14 mouse cellular contexts compared by ENCODE assay signal in genomic region chr7:79679186-79679585, GRCm38 (mm10). TPM values are rescaled to one million over a fixed set of nuclear protein-coding genes. Genes with fewer than 3 reads are reported as not detected.
DNase-seq lines count a peak whose midpoint lies in the region; ATAC-seq and TF ChIP-seq lines count a peak whose summit lies in the region.
"Had no signal": no experiment of that assay in that cellular context is flagged by ENCODE, and none has a peak within 500 bp of the region (broad histone marks: within the 10 kb centered on the region; RNA-seq: fewer than 3 reads in every experiment).

No protein-coding gene starts in this region.

- H3K9me3 ChIP-seq in forebrain, embryonic 14.5 days (replicated peaks; ENCODE audit: control insufficient read depth, low read length), result no peaks in the 10 kb centered on the region
- H3K9me3 ChIP-seq in forebrain, embryonic 16.5 days (ENCODE audit: control insufficient read depth, low read length), result no peaks in the 10 kb centered on the region
- no peaks in the 10 kb centered on the region for H3K9me3 ChIP-seq in MEL (replicated peaks; ENCODE audit: insufficient read depth, low read length)
- H3K9me3 ChIP-seq: embryonic facial prominence, embryonic 12.5 days; lung, embryonic 15.5 days had no signal

- no peak overlapping the region for H3K27ac ChIP-seq in forebrain, embryonic 14.5 days (ENCODE audit: low read depth, low read length)
- H3K27ac ChIP-seq in forebrain, embryonic 16.5 days (ENCODE audit: low read length), result no peak overlapping the region
- no peak overlapping the region for H3K27ac ChIP-seq in layer of hippocampus, adult 2 months
- H3K27ac ChIP-seq in MEL (ENCODE audit: control insufficient read depth, low read depth, low read length), result no peak overlapping the region
- H3K27ac ChIP-seq: embryonic facial prominence, embryonic 12.5 days; lung, embryonic 15.5 days had no signal

- DNase-seq in forebrain, embryonic 14.5 days (ENCODE audit: low spot score), result peak; percentile 31
- no peak for DNase-seq in layer of hippocampus, adult 2 months (ENCODE audit: low spot score in 2 of 2)
- no peak for DNase-seq in layer of hippocampus, adult 11-12 months (ENCODE audit: low spot score)
- DNase-seq in 3T3-L1 (ENCODE audit: low read depth, low spot score) (peak; percentile 56), MEL (ENCODE audit: low read depth, low spot score) (peak; percentile 58)
- no peak for DNase-seq in right cerebral cortex, postnatal 25 days
- no peak for DNase-seq in spleen, postnatal 10 days (ENCODE audit: low spot score in 2 of 2)
- DNase-seq: right cerebral cortex, postnatal 4 days had no signal

- no peak for TF ChIP-seq EP300 in MEL (IDR thresholded peaks at IDR 0.05; ENCODE audit: low read depth in 1 of 2, low read length in 2 of 2)

- ATAC-seq in forebrain, embryonic 14.5 days, result no peak
- no peak for ATAC-seq in forebrain, embryonic 16.5 days

- H3K4me3 ChIP-seq in forebrain, embryonic 14.5 days (ENCODE audit: low read depth, low read length), result no peak overlapping the region
- H3K4me3 ChIP-seq in forebrain, embryonic 16.5 days (replicated peaks; ENCODE audit: low read length), result no peak overlapping the region
- H3K4me3 ChIP-seq in layer of hippocampus, adult 2 months, result no peak overlapping the region
- no peak overlapping the region for H3K4me3 ChIP-seq in MEL (ENCODE audit: control insufficient read depth in 1 of 2, insufficient read depth in 1 of 2, low read depth in 2 of 2, low read length in 2 of 2)
- H3K4me3 ChIP-seq: embryonic facial prominence, embryonic 12.5 days; lung, embryonic 15.5 days had no signal

- no peak overlapping the region for H3K4me2 ChIP-seq in forebrain, embryonic 14.5 days (ENCODE audit: low read length)
- no peak overlapping the region for H3K4me2 ChIP-seq in forebrain, embryonic 16.5 days (ENCODE audit: low read length)
- H3K4me2 ChIP-seq: embryonic facial prominence, embryonic 12.5 days; heart, embryonic 11.5 days; lung, embryonic 15.5 days had no signal

- no peaks in the 10 kb centered on the region for H3K4me1 ChIP-seq in forebrain, embryonic 14.5 days (ENCODE audit: control insufficient read depth, insufficient read depth, low read length)
- no peaks in the 10 kb centered on the region for H3K4me1 ChIP-seq in forebrain, embryonic 16.5 days (replicated peaks; ENCODE audit: control insufficient read depth, insufficient read depth, low read length)
- H3K4me1 ChIP-seq in MEL (ENCODE audit: control insufficient read depth in 1 of 2, insufficient read depth in 2 of 2, low read length in 2 of 2), result no peaks in the 10 kb centered on the region
- H3K4me1 ChIP-seq: embryonic facial prominence, embryonic 12.5 days; lung, embryonic 15.5 days had no signal

- H3K27me3 ChIP-seq in forebrain, embryonic 14.5 days (replicated peaks; ENCODE audit: control insufficient read depth, insufficient read depth, low read length), result no peaks in the 10 kb centered on the region
- no peaks in the 10 kb centered on the region for H3K27me3 ChIP-seq in forebrain, embryonic 16.5 days (replicated peaks; ENCODE audit: control insufficient read depth, insufficient read depth, low read length)
- H3K27me3 ChIP-seq in MEL (ENCODE audit: control insufficient read depth in 1 of 2, insufficient read depth in 2 of 2, low read length in 2 of 2), result no peaks in the 10 kb centered on the region
- H3K27me3 ChIP-seq: embryonic facial prominence, embryonic 12.5 days; lung, embryonic 15.5 days had no signal

- TF ChIP-seq POLR2A in MEL (IDR thresholded peaks at IDR 0.05; ENCODE audit: control insufficient read depth in 1 of 2, insufficient read depth in 1 of 2, low read depth in 1 of 2, low read length in 2 of 2, poor library complexity in 1 of 2), result no peak

- TF ChIP-seq CTCF in layer of hippocampus, adult 2 months (conservative IDR thresholded peaks at IDR 0.05), result peak; percentile 64
- TF ChIP-seq CTCF in MEL (IDR thresholded peaks at IDR 0.05 in 2 of 3, conservative IDR thresholded peaks at IDR 0.05 in 1 of 3; ENCODE audit: control insufficient read depth in 1 of 3, insufficient read depth in 1 of 3, low read depth in 2 of 3, low read length in 3 of 3, poor library complexity in 1 of 3, severe bottlenecking in 1 of 3), result peak; percentile 26 to 44 (median 43)

- no peak for TF ChIP-seq RAD21 in MEL (IDR thresholded peaks at IDR 0.05; ENCODE audit: low read depth, low read length)

- H3K36me3 ChIP-seq in forebrain, embryonic 14.5 days (ENCODE audit: control insufficient read depth, insufficient read depth, low read length), result peaks cover 72% of the 10 kb centered on the region
- H3K36me3 ChIP-seq in forebrain, embryonic 16.5 days (ENCODE audit: control insufficient read depth, insufficient read depth), result 0 out of 2 replicates have a peak, but pooled peaks cover 2% of the 10 kb centered on the region
- H3K36me3 ChIP-seq in MEL (ENCODE audit: control insufficient read depth in 1 of 2, insufficient read depth in 2 of 2, low read length in 2 of 2), result peaks cover 0 to 35% of the 10 kb centered on the region in 2 experiments; a peak in 2 of 4 replicates

- H3K9ac ChIP-seq in forebrain, embryonic 14.5 days (ENCODE audit: low read length), result no peak overlapping the region
- no peak overlapping the region for H3K9ac ChIP-seq in forebrain, embryonic 16.5 days (replicated peaks; ENCODE audit: low read depth, low read length)
- no peak overlapping the region for H3K9ac ChIP-seq in MEL (ENCODE audit: control insufficient read depth, low read depth, low read length, poor library complexity, severe bottlenecking)
- H3K9ac ChIP-seq: embryonic facial prominence, embryonic 12.5 days; lung, embryonic 15.5 days had no signal

- no peaks in the 10 kb centered on the region for H3K79me2 ChIP-seq in MEL (ENCODE audit: control insufficient read depth, insufficient read depth, low read length, poor library complexity)

TF ChIP-seq in MEL, 35 proteins besides CTCF, POLR2A, EP300 and RAD21:
- no peak for TF ChIP-seq RCOR1 (IDR thresholded peaks at IDR 0.05; ENCODE audit: low read depth, low read length)
- no peak for TF ChIP-seq ZMIZ1 (IDR thresholded peaks at IDR 0.05; ENCODE audit: low read depth, low read length)
- no peak for TF ChIP-seq POLR2AphosphoS5 (IDR thresholded peaks at IDR 0.05; ENCODE audit: borderline replicate concordance, low read depth, low read length)
- no peak for TF ChIP-seq HCFC1 (IDR thresholded peaks at IDR 0.05; ENCODE audit: low read depth, low read length)
- no peak for TF ChIP-seq USF2 (IDR thresholded peaks at IDR 0.05; ENCODE audit: borderline replicate concordance in 1 of 2, insufficient read depth in 1 of 2, low read depth in 1 of 2, low read length in 2 of 2)

RNA-seq across cellular contexts. Expression of gene Ticrr, which starts 19.2 kb away (rescaled TPM):
- polyA plus RNA-seq in forebrain, embryonic 14.5 days (2014; fragmentation: Nextera tagmentation; extraction: Ambion mirVana), result 3.5 and 3.6 TPM in 2 replicates
- polyA plus RNA-seq in forebrain, embryonic 16.5 days (2015; fragmentation: Nextera tagmentation; extraction: Ambion mirVana), result 2.7 and 3.5 TPM in 2 replicates
- under 1 TPM; 0.12 to 0.23 TPM for total RNA-seq in layer of hippocampus, adult 2 months (2021)
- 10.6 and 12.9 TPM in 2 replicates for total RNA-seq in MEL (2012; rRNA removed)
- 10 to 100 TPM; 23.8 to 55.6 TPM for polyA plus RNA-seq in MEL (2012; ENCODE audit: insufficient read depth in 1 of 2, insufficient read length in 2 of 2, low read depth in 1 of 2, low replicate concordance in 2 of 2, missing spikeins in 1 of 2)

RNA-seq across cellular contexts. Expression of gene Kif7, which starts 36.3 kb away (rescaled TPM):
- 1.9 and 2.5 TPM in 2 replicates for polyA plus RNA-seq in forebrain, embryonic 14.5 days (2014; fragmentation: Nextera tagmentation; extraction: Ambion mirVana)
- polyA plus RNA-seq in forebrain, embryonic 16.5 days (2015; fragmentation: Nextera tagmentation; extraction: Ambion mirVana), result 2.3 TPM in 2 replicates
- 1 to 10 TPM; 2.0 to 2.4 TPM for total RNA-seq in layer of hippocampus, adult 2 months (2021)
- total RNA-seq in MEL (2012; rRNA removed), result 12.1 and 13.1 TPM in 2 replicates
- polyA plus RNA-seq in MEL (2012; ENCODE audit: insufficient read depth in 1 of 2, insufficient read length in 2 of 2, low read depth in 1 of 2, low replicate concordance in 2 of 2, missing spikeins in 1 of 2), result 10 to 100 TPM in 1 of 2 experiments, not detected in 1; 15.6 TPM

RNA-seq across cellular contexts. Expression of gene Plin1, which starts 53.5 kb away (rescaled TPM):
- polyA plus RNA-seq in forebrain, embryonic 14.5 days (2014; fragmentation: Nextera tagmentation; extraction: Ambion mirVana), result not detected in 2 replicates
- not detected in 2 replicates for polyA plus RNA-seq in forebrain, embryonic 16.5 days (2015; fragmentation: Nextera tagmentation; extraction: Ambion mirVana)
- under 1 TPM; 0.26 to 0.27 TPM for total RNA-seq in layer of hippocampus, adult 2 months (2021)
- total RNA-seq in MEL (2012; rRNA removed), result 0.10 and 0.19 TPM in 2 replicates
- under 1 TPM in 1 of 2 experiments, not detected in 1; 0.08 TPM for polyA plus RNA-seq in MEL (2012; ENCODE audit: insufficient read depth in 1 of 2, insufficient read length in 2 of 2, low read depth in 1 of 2, low replicate concordance in 2 of 2, missing spikeins in 1 of 2)
- total RNA-seq: left cerebral cortex, postnatal 25 days had no signal
- polyA plus RNA-seq: embryonic facial prominence, embryonic 12.5 days; heart, embryonic 11.5 days; intestine, embryonic 14.5 days; lung, embryonic 15.5 days had no signal

Comparison
In these comparisons a context has a peak if more than half of its experiments do, and no peak if none do; other contexts are left out.
1. DNase-seq: peak in forebrain, embryonic 14.5 days (single experiment), 3T3-L1 (single experiment) and MEL (single experiment); none in layer of hippocampus, adult 2 months (0 of 2), layer of hippocampus, adult 11-12 months (single experiment), right cerebral cortex, postnatal 25 days (single experiment) and spleen, postnatal 10 days (0 of 2).